Mouse (Mus musculus) lung, adult 2 months (tissue): ENCODE results near the gene Adgrg2. TPM values are rescaled to one million over a fixed set of nuclear protein-coding genes. Genes with fewer than 3 reads are reported as not detected.
A peak's percentile ranks its signal among the peaks of the same experiment; 100 is the strongest.

Experiments
- DNase-seq: peaks from one replicate; pipeline ENCODE4 v3.0.0; 2022
- H3K4me1 ChIP-seq: fragments of 200-500 bp; 2 replicates; pipeline ENCODE4 v1.6.1; 2011; ENCODE audit warnings: low read length; ENCODE audit not compliant: control insufficient read depth, insufficient read depth
- H3K4me3 ChIP-seq: fragments of 200-500 bp; replicated peaks from 2 replicates; pipeline ENCODE3; 2011; ENCODE audit warnings: low read depth, mild to moderate bottlenecking, control low read depth, low read length; ENCODE audit errors: extremely low read depth
- CTCF ChIP-seq: fragments of 200-500 bp; IDR thresholded peaks from 2 replicates; pipeline ENCODE4 v1.5.1; 2011; ENCODE audit warnings: mild to moderate bottlenecking, low read length, control low read depth; ENCODE audit not compliant: insufficient read depth
- POLR2A ChIP-seq: fragments of 200-500 bp; IDR thresholded peaks from 2 replicates; pipeline ENCODE4 v1.6.1; 2011; ENCODE audit warnings: low read depth, mild to moderate bottlenecking, control low read depth, low read length, borderline replicate concordance; ENCODE audit errors: extremely low read depth
- WGBS: fragments of 180-500 bp; shearing (Covaris S2); methylation state at CpG from one replicate; pipeline ENCODE4 v1.1.7; 2018; 5-methylcytosine and 5-hydroxymethylcytosine counted together
- polyA plus RNA-seq: library from polyadenylated mRNA; depleted of rRNA; stranded (reverse); fragments of >200 nt; gene quantifications from 2 replicates; pipeline ENCODE4 v1.2.3, GENCODE M21; 2012; rRNA removed

The Adgrg2 gene
- polyA plus RNA-seq, 1 experiment = 2.4 TPM

GRCm38 (mm10) chrX:160501687-160502047, 111.2 kb downstream of the Adgrg2 start:
- H3K4me1 ChIP-seq = no peaks in the 10 kb centered on the region; the same call in 1 of the 2 replicates
- DNase-seq = no peak
- H3K4me3 ChIP-seq = peak overlapping the region; percentile 97
- TF ChIP-seq CTCF (no peak), POLR2A (no peak)
- 31% methylated on average over 12 of the region's 12 CpGs for WGBS

DNA sequence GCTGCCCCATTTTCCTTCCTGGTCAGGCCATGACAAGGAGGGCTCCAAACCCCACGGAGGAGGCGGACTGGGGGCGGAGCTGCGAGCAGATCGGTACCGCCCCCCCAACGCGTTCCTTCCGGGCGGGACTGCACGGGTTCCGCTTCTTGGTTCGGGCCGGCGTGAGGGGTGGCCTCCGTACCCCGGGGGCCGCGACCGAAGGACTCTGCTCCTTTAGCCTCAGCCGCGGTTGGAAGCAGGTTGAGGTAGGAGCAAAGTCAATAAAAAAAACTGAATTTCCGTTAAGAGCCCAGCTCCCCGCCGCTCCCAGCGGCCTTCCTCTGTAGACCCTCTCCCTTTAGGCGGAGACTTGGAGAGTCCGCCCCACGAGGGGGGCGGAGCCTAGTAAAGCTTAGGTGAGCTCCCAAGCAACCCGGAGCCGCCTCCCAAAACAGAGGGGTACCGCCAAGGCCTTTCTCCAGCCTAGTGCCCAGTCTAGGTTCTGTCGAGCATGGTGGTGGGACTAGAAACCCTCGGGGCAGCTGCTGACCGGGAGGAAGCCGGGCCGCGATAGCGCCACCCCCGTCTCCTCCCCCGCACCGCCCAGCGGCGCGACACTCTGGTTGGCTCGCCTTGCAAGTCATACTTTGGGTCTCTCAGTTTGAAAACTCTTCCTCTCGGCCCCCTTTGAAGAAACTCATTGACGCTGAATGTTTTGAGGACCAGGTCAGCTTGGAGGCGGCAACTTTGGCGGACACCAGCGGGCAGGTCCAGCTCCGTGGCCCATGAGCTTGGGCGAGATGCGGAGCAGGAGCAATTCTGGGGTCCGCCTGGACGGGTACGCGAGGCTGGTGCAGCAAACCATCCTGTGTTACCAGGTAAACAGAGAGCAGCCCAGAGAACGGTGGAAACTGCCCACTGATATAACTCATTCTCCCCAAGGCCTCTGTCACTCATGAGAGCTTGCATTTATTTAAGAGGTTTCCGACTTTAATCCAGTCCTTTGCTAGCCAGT, 111.9 kb downstream of the Adgrg2 start, which contains the start of gene Phka2:
Gene Phka2, plus strand, starts transcription at position 119 of the 994 bp plus-strand sequence.
- peak; percentile 81 for DNase-seq
- peak within 1 kb of the TSS; percentile 97 for H3K4me3 ChIP-seq
- H3K4me1 ChIP-seq = no peaks in the 10 kb centered on the region; the same call in 1 of the 2 replicates
- TF ChIP-seq POLR2A (peak; percentile 57; the same call in 1 of the 2 replicates), CTCF (no peak)
- WGBS = 26% methylated on average over 61 of the region's 61 CpGs

DNA sequence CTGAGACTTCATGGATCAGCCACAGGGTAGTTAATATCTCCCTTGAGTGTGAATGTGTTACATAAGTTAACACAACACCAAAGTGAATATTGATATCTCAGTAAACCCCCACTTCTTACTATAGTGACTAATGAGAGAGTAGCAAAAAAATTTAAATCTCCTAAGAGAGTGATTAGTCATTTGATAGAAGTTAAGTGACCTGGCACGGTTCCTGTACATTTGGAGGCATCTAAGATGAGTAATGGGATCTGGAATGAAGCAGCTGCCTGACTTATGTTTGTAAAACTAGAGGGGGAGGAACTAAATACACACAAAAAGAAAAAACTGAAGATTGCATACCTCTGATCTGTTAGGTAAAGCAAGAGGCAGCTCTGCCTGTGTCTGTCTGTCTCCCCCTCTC, 118.6 kb downstream of the Adgrg2 start:
- WGBS = 39% methylated on average over 1 of the region's 1 CpGs
- no peaks in the 10 kb centered on the region for H3K4me1 ChIP-seq
- no peak for TF ChIP-seq CTCF
- TF ChIP-seq POLR2A = no peak

DNA sequence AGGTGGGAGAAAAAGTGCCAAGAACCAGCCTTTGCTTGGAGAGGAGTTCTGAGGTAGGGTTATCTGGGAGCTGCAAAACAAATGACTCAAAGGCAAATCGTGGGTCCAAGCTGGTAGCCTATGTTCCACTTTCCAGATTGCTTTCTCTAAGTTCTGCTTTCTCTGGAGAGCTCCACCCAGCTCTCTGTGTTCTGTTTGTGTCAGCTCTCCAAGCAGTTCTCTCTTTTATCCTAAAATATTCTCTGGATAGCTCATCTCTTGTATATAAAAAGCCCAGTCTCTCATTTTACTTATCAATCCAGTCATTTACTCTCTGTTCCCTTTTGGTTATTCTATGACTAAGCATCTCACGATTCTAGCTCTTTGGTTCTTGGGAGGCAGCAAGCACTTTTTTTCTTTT, 119.7 kb downstream of the Adgrg2 start:
- H3K4me1 ChIP-seq = no peaks in the 10 kb centered on the region
- H3K4me3 ChIP-seq = no peak overlapping the region
- no peak for DNase-seq
- TF ChIP-seq POLR2A (no peak), CTCF (no peak)
- WGBS = 51% methylated on average over 2 of the region's 2 CpGs

More for the DNA sequence above, 118.6 kb downstream of the Adgrg2 start:
- no peak overlapping the region for H3K4me3 ChIP-seq
- no peak for DNase-seq

- no peak overlapping the region for H3K4me3 ChIP-seq
- TF ChIP-seq POLR2A (no peak), CTCF (no peak)
- no peaks in the 10 kb centered on the region for H3K4me1 ChIP-seq
- DNase-seq = no peak
Measured at GRCm38 (mm10) chrX:160516027-160516426, 125.5 kb downstream of the Adgrg2 start.

DNA sequence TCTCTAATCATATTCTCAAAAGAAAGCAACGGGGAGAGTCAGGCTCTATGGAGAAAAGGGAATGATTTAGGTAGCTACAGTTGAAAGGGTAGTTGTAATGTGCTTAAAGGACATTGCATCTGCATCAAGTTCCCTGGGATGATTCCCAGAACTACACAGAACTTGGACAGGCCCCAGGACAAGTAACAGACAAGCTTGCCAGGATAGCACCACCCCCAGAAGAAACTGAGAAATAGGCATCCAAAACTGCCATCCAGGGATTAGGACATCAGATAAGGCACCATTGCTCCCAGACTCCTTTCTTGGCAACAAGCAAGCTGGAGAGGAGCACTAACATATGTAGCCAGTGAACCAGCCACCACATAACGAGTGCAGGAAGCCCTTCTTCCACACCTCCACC, 152.3 kb downstream of the Adgrg2 start:
- TF ChIP-seq POLR2A (no peak), CTCF (no peak)
- Histone ChIP-seq H3K4me1 (no peaks in the 10 kb centered on the region), H3K4me3 (no peak overlapping the region)
- WGBS = 51% methylated on average over 2 of the region's 2 CpGs
- no peak for DNase-seq

Other genes starting within 250 kb of the Adgrg2 start
- 11.1 and 15.0 TPM in 2 replicates for gene Phka2, start 111.5 kb downstream of the Adgrg2 start, polyA plus RNA-seq